In the genomic region with DNA sequence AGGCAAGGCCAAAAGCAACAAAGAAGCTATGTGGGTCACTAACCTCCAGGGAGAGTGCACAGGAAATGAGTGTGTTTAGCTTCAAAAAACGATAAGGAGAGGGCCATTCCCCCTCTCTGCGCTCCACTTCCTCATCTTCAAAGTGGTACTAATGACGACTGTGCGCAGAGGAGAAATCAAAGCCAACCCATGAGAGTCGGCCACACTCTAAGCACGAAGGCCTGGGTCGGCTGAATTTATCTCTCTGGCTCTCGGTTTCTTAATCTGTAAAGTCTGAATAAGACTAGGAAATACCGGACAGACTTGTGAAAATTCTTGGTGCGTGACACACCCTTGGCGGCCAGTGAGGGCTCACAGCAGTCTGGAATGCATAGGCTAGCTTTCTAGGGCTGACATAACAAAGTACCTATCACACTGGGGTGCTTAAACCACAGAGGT, we compare ENCODE assay signal across 9 mouse cellular contexts.
A peak's percentile ranks its signal among the peaks of the same experiment; 100 is the strongest.
DNase-seq lines count a peak whose midpoint lies in the region; ATAC-seq lines count a peak whose summit lies in the region.
"Had no signal": no experiment of that assay in that cellular context is flagged by ENCODE, and none has a peak within 500 bp of the region (broad histone marks: within the 10 kb centered on the region; RNA-seq: fewer than 3 reads in every experiment).

No protein-coding gene starts in this region.

- WGBS in heart, embryonic 12.5 days: 12% methylated on average over 11 of the region's 11 CpGs

- peaks cover 3% of the 10 kb centered on the region; the same call in 1 of the 2 replicates for H3K9me3 ChIP-seq in heart, embryonic 12.5 days (replicated peaks)

- ATAC-seq in heart, embryonic 12.5 days (ENCODE audit: insufficient number of reproducible peaks, low FRiP score): peak; percentile 85
- no peak for ATAC-seq in erythroid progenitor cell, adult 5-6 weeks (replicated peaks; ENCODE audit: low FRiP score, poor library complexity, severe bottlenecking)

- no peaks in the 10 kb centered on the region for H3K27me3 ChIP-seq in heart, embryonic 12.5 days (replicated peaks)
- H3K27me3 ChIP-seq: neural tube, embryonic 13.5 days had no signal

- peaks cover 48% of the 10 kb centered on the region for H3K4me1 ChIP-seq in heart, embryonic 12.5 days (replicated peaks)
- H3K4me1 ChIP-seq: neural tube, embryonic 13.5 days had no signal

- intact Hi-C loops in left cerebral cortex, postnatal 36 days (cut with DNase I): no loop called here

- no peak overlapping the region for H3K9ac ChIP-seq in heart, embryonic 12.5 days
- H3K9ac ChIP-seq: neural tube, embryonic 13.5 days had no signal

- peak overlapping the region; percentile 83 for H3K27ac ChIP-seq in heart, embryonic 12.5 days (ENCODE audit: poor library complexity, severe bottlenecking)
- H3K27ac ChIP-seq: neural tube, embryonic 13.5 days had no signal

- peak; percentile 3 to 15 for DNase-seq in spleen, postnatal 36 days (ENCODE audit: low spot score in 2 of 2)
- DNase-seq in spleen, postnatal 4 days (ENCODE audit: low spot score in 2 of 2): no peak
- peak; percentile 56 to 65 for DNase-seq in kidney, postnatal 4 days
- peak; percentile 51 for DNase-seq in mesoderm, embryonic 11.5 days (ENCODE audit: low read depth, low spot score)
- no peak for DNase-seq in spleen, adult 18-20 months
- no peak for DNase-seq in left cerebral cortex, postnatal 36 days (ENCODE audit: low spot score in 2 of 2)

- no peaks in the 10 kb centered on the region for H3K36me3 ChIP-seq in heart, embryonic 12.5 days
- H3K36me3 ChIP-seq: neural tube, embryonic 13.5 days had no signal

- no peak overlapping the region for H3K4me3 ChIP-seq in heart, embryonic 12.5 days
- H3K4me3 ChIP-seq: neural tube, embryonic 13.5 days had no signal

- 0 out of 2 replicates have a peak overlapping the region, but pooled peaks have one; percentile 13 for H3K4me2 ChIP-seq in heart, embryonic 12.5 days
- H3K4me2 ChIP-seq: neural tube, embryonic 13.5 days had no signal

Comparison
In these comparisons a context has a peak if more than half of its experiments do, and no peak if none do; other contexts are left out.
1. DNase-seq: peak in spleen, postnatal 36 days (2 of 2), kidney, postnatal 4 days (2 of 2) and mesoderm, embryonic 11.5 days (single experiment); none in spleen, postnatal 4 days (0 of 2), spleen, adult 18-20 months (0 of 2) and left cerebral cortex, postnatal 36 days (0 of 2).